In the genomic region with DNA sequence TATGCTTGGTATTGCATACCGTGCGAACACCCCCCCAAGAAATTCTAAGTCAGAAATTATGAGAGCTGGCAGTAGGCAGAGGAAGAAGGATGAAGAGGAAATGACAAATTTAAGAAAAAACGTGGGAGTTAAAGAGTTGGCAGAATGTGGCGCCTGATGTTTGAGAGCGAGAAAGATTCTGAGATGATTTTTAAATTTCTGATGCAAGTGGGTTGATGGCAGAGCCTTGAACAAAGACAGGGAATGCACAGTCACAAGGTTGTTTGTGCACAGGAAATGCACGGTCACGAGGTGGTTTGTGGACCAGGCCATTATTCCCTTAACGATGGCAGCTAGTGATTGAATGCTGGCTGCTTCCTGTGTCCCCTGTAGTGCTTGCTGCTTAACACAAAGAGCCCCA, we compare ENCODE assay signal across 18 mouse cellular contexts.
DNase-seq lines count a peak whose midpoint lies in the region; ATAC-seq and TF ChIP-seq lines count a peak whose summit lies in the region.
"Had no signal": no experiment of that assay in that cellular context is flagged by ENCODE, and none has a peak within 500 bp of the region (broad histone marks: within the 10 kb centered on the region; RNA-seq: fewer than 3 reads in every experiment).

No protein-coding gene starts in this region.

- H3K4me2 ChIP-seq in hindbrain, postnatal 0 days (ENCODE audit: low read depth, low read length), result no peak overlapping the region
- H3K4me2 ChIP-seq: hindbrain, embryonic 14.5 days; midbrain, embryonic 13.5 days; stomach, embryonic 15.5 days had no signal

- TF ChIP-seq CTCF in left cerebral cortex, adult 2 months (IDR thresholded peaks at IDR 0.05), result no peak
- TF ChIP-seq CTCF in hindbrain, postnatal 0 days (IDR thresholded peaks at IDR 0.05; ENCODE audit: low read depth), result no peak

- intact Hi-C loops in left cerebral cortex, postnatal 4 days (cut with DNase I), result no loop called here
- intact Hi-C loops in left cerebral cortex, adult 2 months (cut with DNase I), result loop anchor here (2.0 to 5.0 kb wide), 4 partner anchors 93 to 343 kb away; a partner anchor contains a TSS

- ATAC-seq in hindbrain, postnatal 0 days, result no peak
- ATAC-seq: midbrain, embryonic 13.5 days had no signal

- H3K9me3 ChIP-seq in hindbrain, postnatal 0 days (ENCODE audit: low read length), result no peaks in the 10 kb centered on the region
- no peaks in the 10 kb centered on the region for H3K9me3 ChIP-seq in midbrain, embryonic 10.5 days (replicated peaks)
- H3K9me3 ChIP-seq: embryonic facial prominence, embryonic 10.5 days; midbrain, embryonic 13.5 days; stomach, embryonic 15.5 days had no signal

- H3K36me3 ChIP-seq in hindbrain, postnatal 0 days (ENCODE audit: insufficient read depth, low read length), result no peaks in the 10 kb centered on the region
- H3K36me3 ChIP-seq in midbrain, embryonic 10.5 days, result no peaks in the 10 kb centered on the region
- H3K36me3 ChIP-seq: embryonic facial prominence, embryonic 10.5 days; midbrain, embryonic 13.5 days; stomach, embryonic 15.5 days had no signal

- peak; percentile 44 for DNase-seq in left cerebral cortex, adult 11 months (ENCODE audit: low spot score)
- no peak for DNase-seq in left cerebral cortex, postnatal 4 days
- DNase-seq in frontal cortex, adult 2 months (ENCODE audit: extremely low spot score in 1 of 2, low spot score in 1 of 2), result peak; percentile 67 to 80
- peak; percentile 28 to 47 for DNase-seq in left cerebral cortex, adult 2 months (ENCODE audit: extremely low spot score in 1 of 2, low spot score in 2 of 2)
- peak; percentile 43 to 72 for DNase-seq in right cerebral cortex, postnatal 36 days (ENCODE audit: low spot score in 2 of 2)
- DNase-seq in hindbrain, postnatal 0 days (ENCODE audit: low spot score), result no peak
- DNase-seq in midbrain, embryonic 10.5 days (ENCODE audit: low spot score), result no peak
- DNase-seq: adrenal gland, postnatal 14 days; cerebellum, adult 9-10 months; kidney, adult 11 months; kidney, postnatal 36 days; spleen, adult 18-20 months; thymus, postnatal 14 days had no signal

- no peaks in the 10 kb centered on the region for H3K27me3 ChIP-seq in hindbrain, postnatal 0 days (ENCODE audit: insufficient read depth, low read length)
- H3K27me3 ChIP-seq in midbrain, embryonic 10.5 days (ENCODE audit: low read depth, poor library complexity, severe bottlenecking), result no peaks in the 10 kb centered on the region
- H3K27me3 ChIP-seq: midbrain, embryonic 13.5 days; stomach, embryonic 15.5 days had no signal

- no peak overlapping the region for H3K9ac ChIP-seq in hindbrain, postnatal 0 days (replicated peaks; ENCODE audit: low read length)
- H3K9ac ChIP-seq: hindbrain, embryonic 14.5 days; midbrain, embryonic 13.5 days; stomach, embryonic 15.5 days had no signal

- peak overlapping the region; percentile 90 for H3K27ac ChIP-seq in left cerebral cortex, adult 2 months
- no peak overlapping the region for H3K27ac ChIP-seq in hindbrain, postnatal 0 days
- no peak overlapping the region for H3K27ac ChIP-seq in midbrain, embryonic 10.5 days (replicated peaks)
- H3K27ac ChIP-seq: embryonic facial prominence, embryonic 10.5 days; hindbrain, embryonic 14.5 days; midbrain, embryonic 13.5 days; stomach, embryonic 15.5 days had no signal

- 77% methylated on average over 8 of the region's 8 CpGs for WGBS in hindbrain, postnatal 0 days
- WGBS in midbrain, embryonic 10.5 days, result 85% methylated on average over 8 of the region's 8 CpGs

- 0 out of 2 replicates have a peak, but pooled peaks cover 3% of the 10 kb centered on the region for H3K4me1 ChIP-seq in hindbrain, postnatal 0 days (ENCODE audit: insufficient read depth, low read length)
- H3K4me1 ChIP-seq in midbrain, embryonic 10.5 days, result no peaks in the 10 kb centered on the region
- H3K4me1 ChIP-seq: embryonic facial prominence, embryonic 10.5 days; midbrain, embryonic 13.5 days; stomach, embryonic 15.5 days had no signal

- H3K4me3 ChIP-seq in left cerebral cortex, adult 2 months, result no peak overlapping the region
- H3K4me3 ChIP-seq in hindbrain, postnatal 0 days (ENCODE audit: low read length), result no peak overlapping the region
- no peak overlapping the region for H3K4me3 ChIP-seq in midbrain, embryonic 10.5 days
- H3K4me3 ChIP-seq: embryonic facial prominence, embryonic 10.5 days; erythroblast, embryonic 14.5 days; midbrain, embryonic 13.5 days; stomach, embryonic 15.5 days had no signal

Comparison
In these comparisons a context has a peak if more than half of its experiments do, and no peak if none do; other contexts are left out.
1. DNase-seq: peak in left cerebral cortex, adult 11 months (single experiment), frontal cortex, adult 2 months (2 of 2), left cerebral cortex, adult 2 months (2 of 2) and right cerebral cortex, postnatal 36 days (2 of 2); none in left cerebral cortex, postnatal 4 days (single experiment), hindbrain, postnatal 0 days (single experiment) and midbrain, embryonic 10.5 days (single experiment).